Mouse (Mus musculus): ENCODE data around the gene Hdac9.

DNA sequence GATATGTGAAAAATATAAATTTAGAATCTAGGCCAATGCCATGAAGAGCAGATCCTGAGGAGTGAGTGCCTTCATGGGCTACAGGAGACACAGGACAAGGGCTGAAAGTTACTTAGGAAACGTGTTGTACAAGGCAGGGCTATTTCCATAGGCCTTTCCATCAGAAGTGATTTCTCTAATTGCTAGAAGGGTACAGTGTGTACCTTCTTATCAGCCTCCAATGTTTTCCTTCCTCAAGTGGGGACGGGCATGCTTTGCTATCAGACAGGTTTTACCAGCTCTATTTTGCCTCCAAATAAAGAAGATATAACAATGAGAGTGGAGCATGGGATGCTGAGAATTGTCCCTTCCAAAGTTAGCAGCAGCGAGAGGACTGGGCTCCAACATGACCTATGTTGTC, 81.4 kb downstream of the Hdac9 start:
- TF ChIP-seq GATA1 (IDR thresholded peaks at IDR 0.05; ENCODE audit: borderline replicate concordance, low read length) (no peak), CTCF (IDR thresholded peaks at IDR 0.05; ENCODE audit: low read depth, low read length) (no peak)
